Comparison of ENCODE assay signal across 24 mouse cellular contexts in genomic region chr13:12456711-12457110, GRCm38 (mm10). TPM values are rescaled to one million over a fixed set of nuclear protein-coding genes. Genes with fewer than 3 reads are reported as not detected.
DNase-seq lines count a peak whose midpoint lies in the region; ATAC-seq and TF ChIP-seq lines count a peak whose summit lies in the region.
"Had no signal": no experiment of that assay in that cellular context is flagged by ENCODE, and none has a peak within 500 bp of the region (broad histone marks: within the 10 kb centered on the region; RNA-seq: fewer than 3 reads in every experiment).

No protein-coding gene starts in this region.

- H3K27ac ChIP-seq in kidney, embryonic 15.5 days: no peak overlapping the region
- H3K27ac ChIP-seq in intestine, embryonic 16.5 days (ENCODE audit: low read length): peak overlapping the region; percentile 72
- peak overlapping the region; percentile 84 for H3K27ac ChIP-seq in small intestine, adult 2 months (ENCODE audit: insufficient read depth, low read depth, low read length)
- H3K27ac ChIP-seq in hindbrain, embryonic 10.5 days: no peak overlapping the region
- H3K27ac ChIP-seq: heart, adult 2 months; heart, embryonic 13.5 days; limb, embryonic 13.5 days; liver, embryonic 14.5 days; stomach, embryonic 15.5 days had no signal

- no peak for ATAC-seq in kidney, embryonic 15.5 days (replicated peaks; ENCODE audit: low FRiP score)
- peak; percentile 74 for ATAC-seq in intestine, embryonic 16.5 days
- ATAC-seq: forebrain, embryonic 16.5 days; hindbrain, embryonic 16.5 days had no signal

- H3K9me3 ChIP-seq in kidney, embryonic 15.5 days (replicated peaks): no peaks in the 10 kb centered on the region
- H3K9me3 ChIP-seq in intestine, embryonic 16.5 days (ENCODE audit: control insufficient read depth, low read length): no peaks in the 10 kb centered on the region
- H3K9me3 ChIP-seq in hindbrain, embryonic 10.5 days: no peaks in the 10 kb centered on the region
- H3K9me3 ChIP-seq: G1E; heart, embryonic 13.5 days; limb, embryonic 13.5 days; stomach, embryonic 15.5 days had no signal

- 75% methylated on average over 7 of the region's 7 CpGs for WGBS in kidney, embryonic 15.5 days
- 64% methylated on average over 7 of the region's 7 CpGs for WGBS in intestine, embryonic 16.5 days
- WGBS in small intestine, adult 2 months: 42% methylated on average over 7 of the region's 7 CpGs
- WGBS in hindbrain, embryonic 10.5 days: 80% methylated on average over 7 of the region's 7 CpGs

- H3K9ac ChIP-seq in kidney, embryonic 15.5 days: no peak overlapping the region
- 0 out of 2 replicates have a peak overlapping the region, but pooled peaks have one; percentile 30 for H3K9ac ChIP-seq in intestine, embryonic 16.5 days (ENCODE audit: low read depth, low read length)
- H3K9ac ChIP-seq: heart, embryonic 13.5 days; limb, embryonic 13.5 days; liver, embryonic 14.5 days; lung, embryonic 14.5 days; stomach, embryonic 15.5 days had no signal

- peak; percentile 53 for DNase-seq in kidney, adult 18-20 months
- DNase-seq in kidney, postnatal 10 days: peak; percentile 45
- DNase-seq in hindbrain, embryonic 10.5 days (ENCODE audit: low spot score): no peak
- no peak for DNase-seq in thymus, adult 18-20 months
- DNase-seq: adrenal gland, postnatal 10 days; cerebellum, adult 11 months; cerebellum, postnatal 10 days; heart, adult 2 months; heart, postnatal 10 days; lung, embryonic 14.5 days; lung, postnatal 14 days; midbrain, embryonic 14.5 days; thymus, postnatal 25 days had no signal

- H3K27me3 ChIP-seq in kidney, embryonic 15.5 days: no peaks in the 10 kb centered on the region
- H3K27me3 ChIP-seq in intestine, embryonic 16.5 days (replicated peaks; ENCODE audit: control insufficient read depth, insufficient read depth, low read length): no peaks in the 10 kb centered on the region
- no peaks in the 10 kb centered on the region for H3K27me3 ChIP-seq in small intestine, adult 2 months (ENCODE audit: control insufficient read depth, insufficient read depth, low read length)
- H3K27me3 ChIP-seq in hindbrain, embryonic 10.5 days (ENCODE audit: insufficient read depth, poor library complexity, severe bottlenecking): no peaks in the 10 kb centered on the region
- H3K27me3 ChIP-seq: heart, embryonic 13.5 days; limb, embryonic 13.5 days; stomach, embryonic 15.5 days had no signal

- no peak overlapping the region for H3K4me3 ChIP-seq in kidney, embryonic 15.5 days (replicated peaks)
- H3K4me3 ChIP-seq in intestine, embryonic 16.5 days (ENCODE audit: low read length): no peak overlapping the region
- no peak overlapping the region for H3K4me3 ChIP-seq in small intestine, adult 2 months (ENCODE audit: low read depth, low read length)
- no peak overlapping the region for H3K4me3 ChIP-seq in hindbrain, embryonic 10.5 days
- H3K4me3 ChIP-seq: erythroblast, embryonic 14.5 days; heart, adult 2 months; heart, embryonic 13.5 days; limb, embryonic 13.5 days; stomach, embryonic 15.5 days had no signal

- H3K36me3 ChIP-seq in kidney, embryonic 15.5 days: peaks cover 34% of the 10 kb centered on the region
- H3K36me3 ChIP-seq in intestine, embryonic 16.5 days (ENCODE audit: control insufficient read depth, insufficient read depth, low read length): 0 out of 2 replicates have a peak, but pooled peaks cover 6% of the 10 kb centered on the region
- H3K36me3 ChIP-seq in small intestine, adult 2 months (ENCODE audit: control insufficient read depth, insufficient read depth, low read length): peaks cover 44% of the 10 kb centered on the region
- H3K36me3 ChIP-seq in hindbrain, embryonic 10.5 days: no peaks in the 10 kb centered on the region

- no peak for TF ChIP-seq CTCF in small intestine, adult 2 months (IDR thresholded peaks at IDR 0.05; ENCODE audit: extremely low read depth, insufficient read length, insufficient replicate concordance, low read depth, low read length)

- H3K4me1 ChIP-seq in kidney, embryonic 15.5 days: peaks cover 4% of the 10 kb centered on the region
- H3K4me1 ChIP-seq in intestine, embryonic 16.5 days (ENCODE audit: control insufficient read depth, insufficient read depth, low read length): peaks cover 3% of the 10 kb centered on the region; the same call in 1 of the 2 replicates
- peaks cover 10% of the 10 kb centered on the region for H3K4me1 ChIP-seq in small intestine, adult 2 months (ENCODE audit: control insufficient read depth, insufficient read depth, insufficient read length, low read length)
- H3K4me1 ChIP-seq in hindbrain, embryonic 10.5 days (replicated peaks): peaks cover 3% of the 10 kb centered on the region
- H3K4me1 ChIP-seq: stomach, embryonic 15.5 days had no signal

- H3K4me2 ChIP-seq in kidney, embryonic 15.5 days: no peak overlapping the region
- H3K4me2 ChIP-seq in intestine, embryonic 16.5 days (ENCODE audit: low read depth, low read length): no peak overlapping the region
- H3K4me2 ChIP-seq: heart, embryonic 13.5 days; limb, embryonic 13.5 days; lung, embryonic 14.5 days; stomach, embryonic 15.5 days had no signal

- TF ChIP-seq POLR2A in small intestine, adult 2 months (IDR thresholded peaks at IDR 0.05; ENCODE audit: low read depth, low read length): no peak; the same call in 1 of the 2 replicates

RNA-seq across cellular contexts. Expression of gene Lgals8, which starts 8.0 kb away (rescaled TPM):
- 20.4 and 22.5 TPM in 2 replicates for polyA plus RNA-seq in kidney, embryonic 15.5 days (2015; fragmentation: Nextera tagmentation; extraction: Ambion mirVana)
- polyA plus RNA-seq in intestine, embryonic 16.5 days (2015; fragmentation: Nextera tagmentation; extraction: Ambion mirVana): 39.3 and 42.5 TPM in 2 replicates
- polyA plus RNA-seq in small intestine, adult 2 months (2012; rRNA removed): 8.9 and 23.1 TPM in 2 replicates
- polyA plus RNA-seq in hindbrain, embryonic 10.5 days (2016; fragmentation: Nextera tagmentation; extraction: Ambion mirVana): 8.5 and 11.3 TPM in 2 replicates

Comparison
In these comparisons a context has a peak if more than half of its experiments do, and no peak if none do; other contexts are left out.
1. DNase-seq: peak in kidney, adult 18-20 months (single experiment) and kidney, postnatal 10 days (single experiment); none in hindbrain, embryonic 10.5 days (single experiment) and thymus, adult 18-20 months (0 of 2).
2. H3K27ac ChIP-seq: peak in intestine, embryonic 16.5 days (single experiment) and small intestine, adult 2 months (single experiment); none in kidney, embryonic 15.5 days (single experiment) and hindbrain, embryonic 10.5 days (single experiment).